Mouse (Mus musculus) MEL (cell line): ENCODE data around the gene Psmb9.

ENCODE experiments used
- CTCF ChIP-seq, 3 experiments: IDR thresholded peaks in 2 of 3; conservative IDR thresholded peaks in 1 of 3; 2 replicates each; pipeline ENCODE4 v1.5.1; 2011 to 2012; ENCODE audit warnings: low read length in 3 of 3, low read depth in 2 of 3, mild to moderate bottlenecking in 2 of 3, improper control_type of control experiment in 1 of 3, inconsistent platforms in 1 of 3, mixed read lengths in 1 of 3, moderate library complexity in 1 of 3; ENCODE audit not compliant: control insufficient read depth in 1 of 3, insufficient read depth in 1 of 3, poor library complexity in 1 of 3, severe bottlenecking in 1 of 3
- EP300 ChIP-seq, 2 experiments: IDR thresholded peaks; 2 replicates each; pipeline ENCODE4 v1.6.1; 2011; ENCODE audit warnings: improper control_type of control experiment in 2 of 2, low read length in 2 of 2, low read depth in 1 of 2, mild to moderate bottlenecking in 1 of 2
- JUND ChIP-seq: IDR thresholded peaks from 2 replicates; pipeline ENCODE4 v1.6.1; 2011; ENCODE audit warnings: low read depth, mild to moderate bottlenecking, improper control_type of control experiment, low read length
- KAT2A ChIP-seq: conservative IDR thresholded peaks from 2 replicates; pipeline ENCODE4 v1.6.1; 2012; ENCODE audit warnings: low read depth, low read length, improper control_type of control experiment, inconsistent platforms
- MAX ChIP-seq: IDR thresholded peaks from 2 replicates; pipeline ENCODE4 v1.6.1; 2011; ENCODE audit warnings: low read length, improper control_type of control experiment
- POLR2A ChIP-seq, 2 experiments: IDR thresholded peaks; 2 replicates each; pipeline ENCODE4 v1.6.1; 2011 to 2012; ENCODE audit warnings: low read length in 2 of 2, mild to moderate bottlenecking in 2 of 2, control low read depth in 1 of 2, improper control_type of control experiment in 1 of 2, low read depth in 1 of 2, moderate library complexity in 1 of 2; ENCODE audit not compliant: control insufficient read depth in 1 of 2, insufficient read depth in 1 of 2, poor library complexity in 1 of 2
- RAD21 ChIP-seq: IDR thresholded peaks from 2 replicates; pipeline ENCODE4 v1.6.1; 2011; ENCODE audit warnings: mild to moderate bottlenecking, low read depth, low read length, improper control_type of control experiment
- USF2 ChIP-seq, 2 experiments: IDR thresholded peaks; 2 replicates each; pipeline ENCODE4 v1.6.1; 2011 to 2012; ENCODE audit warnings: improper control_type of control experiment in 2 of 2, low read length in 2 of 2, borderline replicate concordance in 1 of 2, inconsistent platforms in 1 of 2, low read depth in 1 of 2, mild to moderate bottlenecking in 1 of 2; ENCODE audit not compliant: insufficient read depth in 1 of 2
- ZMIZ1 ChIP-seq: IDR thresholded peaks from 2 replicates; pipeline ENCODE4 v1.6.1; 2012; ENCODE audit warnings: low read depth, mild to moderate bottlenecking, inconsistent platforms, low read length, improper control_type of control experiment, moderate library complexity

- peak in 1 of 2 experiments; percentile 55; a peak in 2 of 4 replicates for TF ChIP-seq POLR2A (IDR thresholded peaks at IDR 0.05; ENCODE audit: control insufficient read depth in 1 of 2, insufficient read depth in 1 of 2, low read depth in 1 of 2, low read length in 2 of 2, poor library complexity in 1 of 2)
- TF ChIP-seq USF2 (IDR thresholded peaks at IDR 0.05; ENCODE audit: borderline replicate concordance in 1 of 2, insufficient read depth in 1 of 2, low read depth in 1 of 2, low read length in 2 of 2): no peak
- no peak for TF ChIP-seq RAD21
- TF ChIP-seq ZMIZ1: no peak
- no peak for TF ChIP-seq CTCF (IDR thresholded peaks at IDR 0.05 in 2 of 3, conservative IDR thresholded peaks at IDR 0.05 in 1 of 3; ENCODE audit: control insufficient read depth in 1 of 3, insufficient read depth in 1 of 3, low read depth in 2 of 3, low read length in 3 of 3, poor library complexity in 1 of 3, severe bottlenecking in 1 of 3)
- TF ChIP-seq KAT2A: no peak
- TF ChIP-seq MAX: no peak
- 0 out of 4 replicates have a peak, but pooled peaks of 1 of the 2 experiments have one; percentile 1 for TF ChIP-seq EP300 (IDR thresholded peaks at IDR 0.05; ENCODE audit: low read depth in 1 of 2, low read length in 2 of 2)
- no peak for TF ChIP-seq JUND
Measured at GRCm38 (mm10) chr17:34143033-34143432, 44.5 kb downstream of the Psmb9 start, which contains the start of gene H2-DMb2.
